Mouse (Mus musculus) midbrain, embryonic 13.5 days (tissue): ENCODE data around the gene Hoxb2. TPM values are rescaled to one million over a fixed set of nuclear protein-coding genes. Genes with fewer than 3 reads are reported as not detected.

Experiments
- ATAC-seq: fragments of 200-750 bp; cut with Nextera tagmentation; 2 replicates; pipeline ENCODE4 v1.8.0; 2017; ENCODE audit warnings: mild to moderate bottlenecking, moderate TSS enrichment, moderate library complexity
- H3K27ac ChIP-seq: fragments of 300-500 bp; sonication (generic); 2 replicates; pipeline ENCODE4 v1.5.1; 2015; ENCODE audit warnings: inconsistent platforms, mild to moderate bottlenecking, moderate library complexity
- H3K27me3 ChIP-seq: fragments of 300-500 bp; sonication (generic); 2 replicates; pipeline ENCODE4 v1.6.1; 2015; ENCODE audit warnings: mild to moderate bottlenecking, inconsistent platforms
- H3K36me3 ChIP-seq: fragments of 300-500 bp; sonication (generic); 2 replicates; pipeline ENCODE4 v1.6.1; 2015; ENCODE audit warnings: mild to moderate bottlenecking, inconsistent platforms
- H3K4me1 ChIP-seq: fragments of 300-500 bp; sonication (generic); replicated peaks from 2 replicates; pipeline ENCODE4 v1.6.1; 2015; ENCODE audit warnings: inconsistent platforms
- H3K4me2 ChIP-seq: fragments of 300-500 bp; sonication (generic); replicated peaks from 2 replicates; pipeline ENCODE4 v1.6.1; 2015; ENCODE audit warnings: moderate library complexity, mild to moderate bottlenecking, inconsistent platforms
- H3K4me3 ChIP-seq: fragments of 300-500 bp; sonication (generic); replicated peaks from 2 replicates; pipeline ENCODE4 v1.5.1; 2015; ENCODE audit warnings: mild to moderate bottlenecking, inconsistent platforms
- H3K9ac ChIP-seq: fragments of 300-500 bp; sonication (generic); replicated peaks from 2 replicates; pipeline ENCODE4 v1.6.1; 2015; ENCODE audit warnings: mild to moderate bottlenecking, inconsistent platforms
- H3K9me3 ChIP-seq: fragments of 300-500 bp; sonication (generic); 2 replicates; pipeline ENCODE4 v1.6.1; 2016; ENCODE audit warnings: mild to moderate bottlenecking, inconsistent platforms
- WGBS: fragments of 180-500 bp; shearing (Covaris S2); methylation state at CpG from one replicate; pipeline ENCODE4 v1.1.7; 2015; 5-methylcytosine and 5-hydroxymethylcytosine counted together
- polyA plus RNA-seq: library from polyadenylated mRNA; unstranded; fragments of >200 nt; fragmentation: Nextera tagmentation; extraction: Ambion mirVana; gene quantifications from 2 replicates; pipeline ENCODE4 v1.2.1, GENCODE M21; 2015

Hoxb2 gene
- polyA plus RNA-seq, 1 experiment from 2014 or later = 0.19 TPM

- peaks cover 100% of the 10 kb centered on the region for H3K27me3 ChIP-seq
- H3K4me2 ChIP-seq = peak overlapping the region; percentile 44
- no peaks in the 10 kb centered on the region for H3K36me3 ChIP-seq
- H3K9me3 ChIP-seq = no peaks in the 10 kb centered on the region
- H3K4me1 ChIP-seq = peaks cover 9% of the 10 kb centered on the region; the same call in 1 of the 2 replicates
- ATAC-seq = peak; percentile 53; the same call in 1 of the 2 replicates
- H3K9ac ChIP-seq = no peak overlapping the region
- peak overlapping the region; percentile 25 for H3K4me3 ChIP-seq
- no peak overlapping the region for H3K27ac ChIP-seq
- whole genome bisulfite sequencing = under 1% methylated on average over 43 of the region's 45 CpGs
These were observed 31.8 kb upstream of the Hoxb2 start for GRCm38 (mm10) chr11:96318368-96319070.

- Histone ChIP-seq H3K4me3 (peak overlapping the region; percentile 25), H3K9me3 (no peaks in the 10 kb centered on the region), H3K4me1 (peaks cover 9% of the 10 kb centered on the region; the same call in 1 of the 2 replicates), H3K9ac (no peak overlapping the region), H3K4me2 (peak overlapping the region; percentile 44), H3K27me3 (peaks cover 100% of the 10 kb centered on the region), H3K36me3 (no peaks in the 10 kb centered on the region), H3K27ac (no peak overlapping the region)
- under 1% methylated on average over 30 of the region's 34 CpGs for WGBS
- no peak for ATAC-seq
These were observed 31.0 kb upstream of the Hoxb2 start for GRCm38 (mm10) chr11:96319071-96319902.

GRCm38 (mm10) chr11:96319910-96320309, 30.4 kb upstream of the Hoxb2 start:
- H3K4me2 ChIP-seq = no peak overlapping the region
- no peaks in the 10 kb centered on the region for H3K9me3 ChIP-seq
- under 1% methylated on average over 29 of the region's 29 CpGs for WGBS
- H3K27ac ChIP-seq = no peak overlapping the region
- no peak overlapping the region for H3K4me3 ChIP-seq
- no peaks in the 10 kb centered on the region for H3K36me3 ChIP-seq
- peaks cover 9% of the 10 kb centered on the region; the same call in 1 of the 2 replicates for H3K4me1 ChIP-seq
- ATAC-seq = no peak
- H3K27me3 ChIP-seq = peaks cover 100% of the 10 kb centered on the region
- H3K9ac ChIP-seq = no peak overlapping the region

GRCm38 (mm10) chr11:96320688-96321087, 29.6 kb upstream of the Hoxb2 start:
- ATAC-seq = no peak
- H3K4me3 ChIP-seq = no peak overlapping the region
- H3K4me2 ChIP-seq = no peak overlapping the region
- no peaks in the 10 kb centered on the region for H3K9me3 ChIP-seq
- 3% methylated on average over 17 of the region's 17 CpGs for WGBS
- H3K4me1 ChIP-seq = peaks cover 9% of the 10 kb centered on the region; the same call in 1 of the 2 replicates
- H3K9ac ChIP-seq = no peak overlapping the region
- H3K36me3 ChIP-seq = no peaks in the 10 kb centered on the region
- H3K27me3 ChIP-seq = peaks cover 100% of the 10 kb centered on the region
- H3K27ac ChIP-seq = no peak overlapping the region

- ATAC-seq = no peak
- Histone ChIP-seq H3K4me3 (no peak overlapping the region), H3K4me1 (peaks cover 9% of the 10 kb centered on the region; the same call in 1 of the 2 replicates), H3K27me3 (peaks cover 100% of the 10 kb centered on the region), H3K27ac (no peak overlapping the region), H3K9me3 (no peaks in the 10 kb centered on the region), H3K4me2 (no peak overlapping the region), H3K36me3 (no peaks in the 10 kb centered on the region), H3K9ac (no peak overlapping the region)
- WGBS = 9% methylated on average over 5 of the region's 5 CpGs
These were observed 28.5 kb upstream of the Hoxb2 start for GRCm38 (mm10) chr11:96321846-96322245.

- peaks cover 9% of the 10 kb centered on the region; the same call in 1 of the 2 replicates for H3K4me1 ChIP-seq
- ATAC-seq = no peak
- no peaks in the 10 kb centered on the region for H3K9me3 ChIP-seq
- H3K27ac ChIP-seq = no peak overlapping the region
- WGBS = 4% methylated on average over 6 of the region's 6 CpGs
- H3K9ac ChIP-seq = no peak overlapping the region
- no peak overlapping the region for H3K4me3 ChIP-seq
- peaks cover 100% of the 10 kb centered on the region for H3K27me3 ChIP-seq
- H3K36me3 ChIP-seq = no peaks in the 10 kb centered on the region
- no peak overlapping the region for H3K4me2 ChIP-seq
These were observed 27.6 kb upstream of the Hoxb2 start for GRCm38 (mm10) chr11:96322738-96323137.

- 3% methylated on average over 10 of the region's 10 CpGs for WGBS
- no peak within 1 kb of the TSS for H3K4me3 ChIP-seq
- no peak within 1 kb of the TSS for H3K4me2 ChIP-seq
- H3K27me3 ChIP-seq = peaks cover 100% of the 10 kb centered on the region
- H3K4me1 ChIP-seq = peaks cover 7% of the 10 kb centered on the region; the same call in 1 of the 2 replicates
- no peak within 1 kb of the TSS for H3K9ac ChIP-seq
- no peak for ATAC-seq
- no peak within 1 kb of the TSS for H3K27ac ChIP-seq
- no peaks in the 10 kb centered on the region for H3K9me3 ChIP-seq
- no peaks in the 10 kb centered on the region for H3K36me3 ChIP-seq
These were observed 27.2 kb upstream of the Hoxb2 start, which contains the start of gene Hoxb3 for GRCm38 (mm10) chr11:96323154-96323553. Gene Hoxb3, plus strand, starts transcription at chr11:96323326.

GRCm38 (mm10) chr11:96324125-96324524, 26.2 kb upstream of the Hoxb2 start:
- Histone ChIP-seq H3K9ac (no peak overlapping the region), H3K4me2 (no peak overlapping the region), H3K9me3 (no peaks in the 10 kb centered on the region), H3K4me1 (no peaks in the 10 kb centered on the region), H3K36me3 (no peaks in the 10 kb centered on the region), H3K27me3 (peaks cover 100% of the 10 kb centered on the region), H3K4me3 (no peak overlapping the region), H3K27ac (no peak overlapping the region)
- WGBS = 0% methylated on average over 5 of the region's 5 CpGs
- no peak for ATAC-seq

- 2% methylated on average over 8 of the region's 8 CpGs for WGBS
- Histone ChIP-seq H3K27ac (no peak overlapping the region), H3K4me1 (no peaks in the 10 kb centered on the region), H3K4me3 (no peak overlapping the region), H3K9me3 (no peaks in the 10 kb centered on the region), H3K4me2 (no peak overlapping the region), H3K9ac (no peak overlapping the region), H3K27me3 (peaks cover 100% of the 10 kb centered on the region), H3K36me3 (no peaks in the 10 kb centered on the region)
- ATAC-seq = no peak
These were observed 25.4 kb upstream of the Hoxb2 start for GRCm38 (mm10) chr11:96324965-96325364.

- H3K9ac ChIP-seq = no peak overlapping the region
- no peak for ATAC-seq
- WGBS = 2% methylated on average over 22 of the region's 22 CpGs
These were observed 24.5 kb upstream of the Hoxb2 start for GRCm38 (mm10) chr11:96325747-96326212.

GRCm38 (mm10) chr11:96326705-96327104, 23.6 kb upstream of the Hoxb2 start:
- ATAC-seq = no peak
- no peak overlapping the region for H3K4me2 ChIP-seq
- H3K4me1 ChIP-seq = no peaks in the 10 kb centered on the region
- no peaks in the 10 kb centered on the region for H3K9me3 ChIP-seq
- no peak overlapping the region for H3K9ac ChIP-seq
- WGBS = 0% methylated on average over 12 of the region's 12 CpGs
- H3K4me3 ChIP-seq = no peak overlapping the region
- H3K27me3 ChIP-seq = peaks cover 100% of the 10 kb centered on the region
- no peak overlapping the region for H3K27ac ChIP-seq
- H3K36me3 ChIP-seq = no peaks in the 10 kb centered on the region

More at GRCm38 (mm10) chr11:96325747-96326212, 24.5 kb upstream of the Hoxb2 start:
- Histone ChIP-seq H3K9me3 (no peaks in the 10 kb centered on the region), H3K4me2 (no peak overlapping the region), H3K27me3 (peaks cover 100% of the 10 kb centered on the region), H3K36me3 (no peaks in the 10 kb centered on the region), H3K4me1 (no peaks in the 10 kb centered on the region), H3K27ac (no peak overlapping the region), H3K4me3 (no peak overlapping the region)

- no peaks in the 10 kb centered on the region for H3K36me3 ChIP-seq
- peaks cover 100% of the 10 kb centered on the region for H3K27me3 ChIP-seq
- no peak overlapping the region for H3K9ac ChIP-seq
- H3K9me3 ChIP-seq = no peaks in the 10 kb centered on the region
- H3K4me3 ChIP-seq = no peak overlapping the region
- no peaks in the 10 kb centered on the region for H3K4me1 ChIP-seq
- no peak overlapping the region for H3K27ac ChIP-seq
- H3K4me2 ChIP-seq = no peak overlapping the region
- ATAC-seq = no peak
- under 1% methylated on average over 7 of the region's 7 CpGs for WGBS
These were observed 23.2 kb upstream of the Hoxb2 start for GRCm38 (mm10) chr11:96327122-96327521.
